Mouse (Mus musculus): Measurements from ENCODE around the gene Gm19935. TPM values are rescaled to one million over a fixed set of nuclear protein-coding genes. Genes with fewer than 3 reads are reported as not detected.

Gene Gm19935
- polyA plus RNA-seq, 3 experiments from 2014 or later: not detected

- peak; percentile 44 for ATAC-seq
These were observed 12.0 kb upstream of the Gm19935 start for GRCm38 (mm10) chr8:90828987-90829740.

DNA sequence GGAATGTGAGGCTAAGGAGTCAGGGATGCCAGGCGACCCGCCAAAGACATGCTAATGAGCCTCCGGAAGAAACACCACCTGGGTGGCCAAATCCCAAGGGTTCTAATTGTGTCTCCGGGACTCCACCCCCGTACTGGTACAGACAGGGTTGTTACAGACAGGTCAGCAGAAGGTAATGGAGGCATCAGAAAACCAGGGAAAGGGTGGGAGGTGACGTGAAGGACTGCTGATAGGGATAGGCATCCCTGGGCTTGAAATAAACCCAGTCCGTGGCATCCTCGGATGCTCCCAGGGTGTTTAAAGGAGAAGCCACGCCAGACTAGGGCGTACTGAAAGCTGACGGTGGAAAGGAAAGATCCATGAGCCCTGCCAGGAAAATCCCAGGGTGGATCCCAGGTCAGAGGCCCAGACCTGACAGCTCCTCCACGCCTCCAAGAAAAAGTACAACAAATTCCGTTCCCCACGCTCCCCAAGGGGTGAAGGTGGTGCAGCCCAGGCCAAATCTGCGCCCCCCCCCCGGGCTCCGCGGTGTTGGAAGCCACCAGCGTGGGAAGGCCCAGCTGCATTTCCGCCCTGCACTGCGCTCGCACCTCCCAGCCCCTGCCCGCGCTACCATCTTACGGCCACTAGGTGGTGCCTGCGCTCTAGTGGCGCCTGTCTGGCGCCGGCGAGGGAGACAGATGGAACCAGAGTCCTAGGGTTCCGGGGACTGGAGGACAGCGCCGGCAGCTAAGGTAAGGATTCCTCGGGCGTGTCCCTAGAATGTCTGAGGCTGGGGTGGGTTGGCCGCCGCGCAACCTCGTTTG, 11.2 kb upstream of the Gm19935 start, which contains the start of gene Chd9:
Gene Chd9, plus strand, starts transcription at position 172 of the 806 bp plus-strand sequence.
- ATAC-seq: peak; percentile 92

DNA sequence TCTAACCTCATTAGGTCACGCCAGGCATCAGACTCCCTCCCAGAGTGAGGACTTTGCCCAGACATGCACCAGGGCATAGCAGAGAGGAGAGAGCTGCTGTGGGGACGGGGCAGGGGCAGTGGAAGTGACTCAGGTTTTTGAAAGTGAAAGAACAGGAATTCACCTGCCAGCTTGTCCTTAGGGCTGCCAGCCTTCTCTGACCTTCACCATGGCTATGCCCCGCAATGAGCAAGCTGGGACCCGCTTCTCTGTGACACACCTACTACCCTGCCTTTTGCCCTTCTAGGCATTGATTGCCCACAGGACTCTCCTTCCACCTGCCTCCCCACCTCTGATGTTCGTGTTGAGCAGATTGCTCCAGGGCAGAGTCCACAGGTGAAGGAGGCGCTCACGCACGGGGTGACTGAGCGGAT, 8.3 kb upstream of the Gm19935 start:
- ATAC-seq: no peak

- no peak for ATAC-seq
These were observed 5.2 kb upstream of the Gm19935 start for GRCm38 (mm10) chr8:90822443-90822842.

DNA sequence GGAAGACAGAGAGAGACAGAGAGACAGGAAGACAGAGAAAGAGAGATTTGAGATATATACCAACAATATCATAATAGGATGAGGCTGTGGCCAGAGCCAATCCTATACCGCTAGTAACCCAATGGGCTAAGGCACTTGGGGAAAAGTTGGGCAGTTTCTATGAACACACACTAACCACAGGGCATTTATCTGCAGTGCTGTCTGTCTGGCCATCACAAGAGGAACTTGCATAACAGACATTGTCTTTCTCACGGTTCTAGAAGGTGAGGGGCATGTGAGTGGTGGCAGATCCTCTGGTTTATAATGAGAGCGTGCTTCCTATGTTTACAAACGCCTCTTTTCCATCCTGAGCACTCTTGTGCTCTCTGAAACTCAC, 3.1 kb upstream of the Gm19935 start:
- ATAC-seq: no peak

DNA sequence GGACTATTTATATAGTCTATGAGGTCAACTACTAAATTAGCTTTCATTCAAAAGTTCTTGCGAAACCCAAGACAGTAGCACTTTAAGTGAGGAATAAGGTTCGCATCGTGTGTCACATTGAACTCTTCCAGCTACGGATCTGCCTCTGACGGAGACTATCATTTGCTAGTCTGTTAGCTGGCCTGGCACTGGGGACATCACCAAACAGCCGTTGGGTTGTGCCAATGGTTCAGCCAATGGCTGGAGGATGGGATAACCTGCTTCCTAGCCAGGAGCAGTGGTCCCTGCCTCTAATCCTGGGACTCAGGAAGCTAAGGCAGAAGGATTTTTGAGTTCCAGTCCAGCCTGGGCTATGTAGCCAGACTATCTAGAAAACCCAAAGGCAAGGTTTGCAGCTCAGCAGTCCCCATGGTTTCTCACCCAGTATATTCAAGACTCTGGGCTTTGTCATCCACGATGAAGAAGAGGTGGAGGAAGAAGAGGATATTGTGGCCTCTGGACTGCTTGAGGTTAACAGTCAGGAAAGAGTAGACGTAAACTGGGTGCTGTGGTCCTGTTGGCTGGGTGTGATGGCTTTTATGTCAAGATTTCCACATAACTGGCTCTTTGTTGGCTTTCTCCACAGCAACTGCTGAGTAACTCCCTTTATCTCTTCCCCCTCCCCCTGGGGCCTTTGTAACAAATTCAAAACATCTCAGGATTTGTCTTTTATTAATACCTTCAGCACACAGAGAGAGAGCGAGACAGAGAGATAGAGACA, 2.5 kb upstream of the Gm19935 start:
- no peak for ATAC-seq

DNA sequence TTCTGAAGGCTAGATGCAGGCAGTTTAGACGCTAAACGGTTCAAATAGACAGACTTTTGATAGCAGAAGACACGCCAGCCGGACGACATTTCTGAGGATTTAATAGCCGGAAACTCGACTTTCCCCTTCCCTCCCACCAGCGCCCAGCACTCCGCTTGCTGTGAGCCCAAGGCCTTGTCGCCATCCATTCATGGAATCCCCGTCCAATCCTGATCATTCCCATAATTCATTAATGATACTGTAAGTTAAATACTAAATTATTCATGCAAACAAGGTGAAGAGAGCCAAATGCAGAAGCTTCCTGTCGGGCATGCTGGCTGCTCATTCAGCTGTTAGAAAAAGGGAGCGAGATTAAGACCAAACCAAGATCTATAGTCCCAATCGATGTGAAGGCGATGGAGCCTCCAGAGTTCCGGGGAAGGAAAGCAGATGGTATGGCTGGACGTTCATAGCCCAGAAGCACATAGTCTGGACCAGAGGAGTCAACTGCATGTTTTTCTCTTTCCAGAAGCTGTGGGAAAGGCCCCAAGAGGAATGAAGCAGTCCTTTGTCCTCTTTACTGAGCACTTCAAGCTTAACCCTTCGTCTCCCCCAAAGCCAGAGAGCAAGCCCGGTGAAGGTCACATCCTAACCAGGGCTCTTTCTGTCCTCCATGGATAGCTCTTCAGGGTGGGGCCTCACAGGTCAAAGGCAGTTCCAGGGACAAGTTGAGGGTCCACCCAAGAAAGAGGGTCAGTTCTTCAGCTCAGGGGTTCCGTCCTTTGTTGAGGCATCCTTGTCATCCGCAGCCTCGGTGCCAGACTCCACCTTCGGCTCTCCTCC, 921 bp downstream of the Gm19935 start:
- ATAC-seq: no peak

GRCm38 (mm10) chr8:90813602-90814320, 3.4 kb downstream of the Gm19935 start:
- no peak for ATAC-seq

GRCm38 (mm10) chr8:90799473-90799872, 17.7 kb downstream of the Gm19935 start:
- no peak for ATAC-seq

DNA sequence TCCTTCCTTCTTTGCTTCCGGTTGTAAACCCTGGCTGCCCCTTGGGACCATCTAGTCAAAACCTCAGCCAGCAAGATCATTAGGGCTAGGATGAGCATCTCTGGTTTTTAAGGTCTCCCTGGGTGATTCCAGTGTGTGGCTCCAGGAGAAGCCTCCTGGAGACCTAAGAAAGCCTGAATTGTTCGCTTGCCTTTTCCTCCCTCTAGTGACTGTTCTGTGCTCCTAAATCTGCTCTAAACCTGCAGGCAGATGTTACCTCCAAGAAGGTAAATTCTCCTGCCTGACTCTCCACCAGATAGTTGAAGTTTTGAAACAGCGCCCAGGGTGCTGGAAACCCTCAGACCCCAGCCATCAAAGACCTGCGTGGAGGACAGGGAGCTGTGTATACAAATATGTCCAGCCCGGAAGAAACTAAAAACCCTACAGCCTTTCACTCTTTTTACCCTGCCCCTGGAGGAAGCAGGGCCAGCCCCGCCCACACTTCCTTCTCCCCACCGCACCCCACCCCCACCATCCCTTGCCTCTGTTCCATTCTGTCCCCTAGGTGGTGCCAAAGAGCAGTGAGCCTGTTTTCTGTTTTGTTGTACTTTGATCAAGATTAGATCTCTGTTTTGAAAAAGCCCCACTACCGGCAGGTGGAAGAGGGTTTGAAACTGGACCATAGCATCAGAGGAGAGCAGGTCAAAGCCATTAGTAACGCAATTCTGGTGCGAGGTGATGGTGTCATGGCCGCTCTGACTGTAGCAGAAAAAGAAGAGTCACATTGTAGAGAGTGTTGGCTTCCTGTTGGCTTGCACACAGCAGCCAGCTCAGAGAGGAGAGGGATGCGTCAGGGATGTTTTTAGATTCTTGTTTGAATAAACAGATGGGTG, 22.0 kb downstream of the Gm19935 start:
- ATAC-seq: peak; percentile 94

- ATAC-seq: peak; percentile 27
These were observed 23.5 kb downstream of the Gm19935 start for GRCm38 (mm10) chr8:90793710-90794109.

- no peak for ATAC-seq
These were observed 25.6 kb downstream of the Gm19935 start for GRCm38 (mm10) chr8:90791616-90792015.

GRCm38 (mm10) chr8:90769791-90770190, 47.4 kb downstream of the Gm19935 start:
- ATAC-seq: no peak

Other genes starting within 250 kb of the Gm19935 start
- gene Chd9, start 11.0 kb upstream of the Gm19935 start, polyA plus RNA-seq (2017; shearing (Covaris generic)): 100 to 1,000 TPM in 2 of 3 experiments, 10 to 100 TPM in 1; 77.2 to 213 (median 144) TPM